Mouse (Mus musculus) CH12.LX (cell line): Measurements from ENCODE around the gene Tmem43.

ENCODE experiments used
- CHD1 ChIP-seq: IDR thresholded peaks from 2 replicates; pipeline ENCODE4 v1.6.1; 2012; ENCODE audit warnings: low read depth, low read length, improper control_type of control experiment, inconsistent platforms
- CTCF ChIP-seq, 2 experiments: IDR thresholded peaks in 1 of 2; conservative IDR thresholded peaks in 1 of 2; 2 replicates each; pipeline ENCODE4 v1.5.1; 2011 to 2012; ENCODE audit warnings: low read depth in 2 of 2, low read length in 2 of 2, improper control_type of control experiment in 1 of 2, inconsistent platforms in 1 of 2, mild to moderate bottlenecking in 1 of 2, moderate library complexity in 1 of 2
- ELF1 ChIP-seq: IDR thresholded peaks from 2 replicates; pipeline ENCODE4 v1.6.1; 2014; ENCODE audit warnings: low read depth, mild to moderate bottlenecking, inconsistent platforms, low read length, improper control_type of control experiment
- EP300 ChIP-seq: IDR thresholded peaks from 2 replicates; pipeline ENCODE4 v1.6.1; 2011; ENCODE audit warnings: low read length, improper control_type of control experiment
- HCFC1 ChIP-seq: IDR thresholded peaks from 2 replicates; pipeline ENCODE4 v1.6.1; 2012; ENCODE audit warnings: low read depth, mild to moderate bottlenecking, inconsistent platforms, low read length, improper control_type of control experiment
- KAT2A ChIP-seq: IDR thresholded peaks from 2 replicates; pipeline ENCODE4 v1.6.1; 2012; ENCODE audit warnings: low read length, improper control_type of control experiment, inconsistent platforms; ENCODE audit not compliant: insufficient replicate concordance
- MAZ ChIP-seq: IDR thresholded peaks from 2 replicates; pipeline ENCODE4 v1.6.1; 2012; ENCODE audit warnings: low read depth, mild to moderate bottlenecking, inconsistent platforms, low read length, improper control_type of control experiment, moderate library complexity
- MYC ChIP-seq: IDR thresholded peaks from 2 replicates; pipeline ENCODE4 v1.6.1; 2011; ENCODE audit warnings: low read depth, mild to moderate bottlenecking, improper control_type of control experiment, low read length
- NRF1 ChIP-seq: IDR thresholded peaks from 2 replicates; pipeline ENCODE4 v1.6.1; 2014; ENCODE audit warnings: low read depth, mild to moderate bottlenecking, inconsistent platforms, low read length, improper control_type of control experiment, moderate library complexity
- POLR2A ChIP-seq: IDR thresholded peaks from 2 replicates; pipeline ENCODE4 v1.6.1; 2011; ENCODE audit warnings: low read depth, mild to moderate bottlenecking, improper control_type of control experiment, low read length
- POLR2AphosphoS2 ChIP-seq: IDR thresholded peaks from 2 replicates; pipeline ENCODE4 v1.6.1; 2011; ENCODE audit warnings: low read depth, low read length, improper control_type of control experiment
- RCOR1 ChIP-seq: conservative IDR thresholded peaks from 2 replicates; pipeline ENCODE4 v1.6.1; 2012; ENCODE audit warnings: low read depth, mild to moderate bottlenecking, inconsistent platforms, low read length, improper control_type of control experiment
- TCF12 ChIP-seq: IDR thresholded peaks from 2 replicates; pipeline ENCODE4 v1.6.1; 2014; ENCODE audit warnings: low read depth, mild to moderate bottlenecking, inconsistent platforms, low read length, improper control_type of control experiment
- ZC3H11A ChIP-seq: IDR thresholded peaks from 2 replicates; pipeline ENCODE4 v1.6.1; 2012; ENCODE audit warnings: low read depth, mild to moderate bottlenecking, inconsistent platforms, low read length, improper control_type of control experiment

GRCm38 (mm10) chr6:91533359-91533758, 59.9 kb downstream of the Tmem43 start:
- TF ChIP-seq ELF1 (no peak), POLR2A (no peak), CHD1 (no peak), TCF12 (no peak), EP300 (no peak), RCOR1 (no peak), MYC (no peak), POLR2AphosphoS2 (no peak), NRF1 (no peak), CTCF (conservative IDR thresholded peaks at IDR 0.05 in 1 of 2, IDR thresholded peaks at IDR 0.05 in 1 of 2; ENCODE audit: low read depth in 2 of 2, low read length in 2 of 2) (no peak), KAT2A (no peak), HCFC1 (no peak), ZC3H11A (no peak), MAZ (no peak)
